Mouse (Mus musculus): ENCODE measurements around the gene Cacng7. TPM values are rescaled to one million over a fixed set of nuclear protein-coding genes. Genes with fewer than 3 reads are reported as not detected.

Cacng7 gene
- total and polyA plus RNA-seq, 3 experiments, result 0.04 to 0.11 TPM; not detected in 1

GRCm38 (mm10) chr7:3343861-3344260, 11.1 kb downstream of the Cacng7 start:
- Histone ChIP-seq H3K36me3 (ENCODE audit: control insufficient read depth in 1 of 2, insufficient read depth in 2 of 2, low read length in 2 of 2) (no peaks in the 10 kb centered on the region), H3K27ac (ENCODE audit: control insufficient read depth, low read depth, low read length) (no peak overlapping the region), H3K79me2 (ENCODE audit: control insufficient read depth, insufficient read depth, low read length, poor library complexity) (no peaks in the 10 kb centered on the region), H3K4me1 (ENCODE audit: control insufficient read depth in 1 of 2, insufficient read depth in 2 of 2, low read length in 2 of 2) (no peaks in the 10 kb centered on the region), H3K27me3 (ENCODE audit: control insufficient read depth in 1 of 2, insufficient read depth in 2 of 2, low read length in 2 of 2) (no peaks in the 10 kb centered on the region), H3K9me3 (replicated peaks; ENCODE audit: insufficient read depth, low read length) (no peaks in the 10 kb centered on the region), H3K9ac (ENCODE audit: control insufficient read depth, low read depth, low read length, poor library complexity, severe bottlenecking) (no peak overlapping the region), H3K4me3 (ENCODE audit: control insufficient read depth in 1 of 2, insufficient read depth in 1 of 2, low read depth in 2 of 2, low read length in 2 of 2) (no peak overlapping the region)
- no peak for DNase-seq (ENCODE audit: low read depth, low spot score)
- TF ChIP-seq GATA1 (IDR thresholded peaks at IDR 0.05; ENCODE audit: low read depth, low read length), result no peak
- no peak for TF ChIP-seq E2F4 (IDR thresholded peaks at IDR 0.05; ENCODE audit: borderline replicate concordance, low read depth, low read length)
- TF ChIP-seq MYB (IDR thresholded peaks at IDR 0.05; ENCODE audit: low read depth, low read length), result no peak
- TF ChIP-seq POLR2AphosphoS5 (IDR thresholded peaks at IDR 0.05; ENCODE audit: borderline replicate concordance, low read depth, low read length), result no peak

GRCm38 (mm10) chr7:3345301-3345700, 12.5 kb downstream of the Cacng7 start:
- no peaks in the 10 kb centered on the region for H3K4me1 ChIP-seq (ENCODE audit: control insufficient read depth in 1 of 2, insufficient read depth in 2 of 2, low read length in 2 of 2)
- no peak for TF ChIP-seq MEF2A (IDR thresholded peaks at IDR 0.05; ENCODE audit: extremely low read depth, insufficient replicate concordance, low read depth, low read length, poor library complexity, severe bottlenecking)
- TF ChIP-seq BHLHE40 (IDR thresholded peaks at IDR 0.05; ENCODE audit: borderline replicate concordance, low read depth, low read length), result no peak
- no peak for TF ChIP-seq E2F4 (IDR thresholded peaks at IDR 0.05; ENCODE audit: borderline replicate concordance, low read depth, low read length)
- TF ChIP-seq CHD2 (IDR thresholded peaks at IDR 0.05; ENCODE audit: low read length), result no peak
- no peak for TF ChIP-seq NRF1 (IDR thresholded peaks at IDR 0.05; ENCODE audit: insufficient read depth, low read depth, low read length, poor library complexity, severe bottlenecking)
- no peak for TF ChIP-seq UBTF (IDR thresholded peaks at IDR 0.05; ENCODE audit: borderline replicate concordance, insufficient read depth, low read depth, low read length)
- no peak for TF ChIP-seq RAD21 (IDR thresholded peaks at IDR 0.05; ENCODE audit: low read depth, low read length)
- no peak for TF ChIP-seq MAZ (IDR thresholded peaks at IDR 0.05; ENCODE audit: low read depth, low read length)
- TF ChIP-seq SIN3A (IDR thresholded peaks at IDR 0.05; ENCODE audit: low read length), result no peak
- no peak for TF ChIP-seq ZKSCAN1 (IDR thresholded peaks at IDR 0.05; ENCODE audit: low read depth, low read length)
- no peak for TF ChIP-seq USF1 (IDR thresholded peaks at IDR 0.05; ENCODE audit: low read depth, low read length)
- no peak for TF ChIP-seq GABPA (IDR thresholded peaks at IDR 0.05; ENCODE audit: low read depth, low read length)
- TF ChIP-seq GATA1 (IDR thresholded peaks at IDR 0.05; ENCODE audit: low read depth, low read length), result no peak
- no peak for TF ChIP-seq RCOR1 (IDR thresholded peaks at IDR 0.05; ENCODE audit: low read depth, low read length)
- no peak overlapping the region for H3K9ac ChIP-seq (ENCODE audit: control insufficient read depth, low read depth, low read length, poor library complexity, severe bottlenecking)
- no peak overlapping the region for H3K27ac ChIP-seq (ENCODE audit: control insufficient read depth, low read depth, low read length)
- H3K36me3 ChIP-seq (ENCODE audit: control insufficient read depth in 1 of 2, insufficient read depth in 2 of 2, low read length in 2 of 2), result no peaks in the 10 kb centered on the region
- no peaks in the 10 kb centered on the region; a peak in 1 of 4 replicates for H3K27me3 ChIP-seq (ENCODE audit: control insufficient read depth in 1 of 2, insufficient read depth in 2 of 2, low read length in 2 of 2)
- no peaks in the 10 kb centered on the region for H3K9me3 ChIP-seq (replicated peaks; ENCODE audit: insufficient read depth, low read length)
- no peak overlapping the region for H3K4me3 ChIP-seq (ENCODE audit: control insufficient read depth in 1 of 2, insufficient read depth in 1 of 2, low read depth in 2 of 2, low read length in 2 of 2)
- no peak for DNase-seq (ENCODE audit: low read depth, low spot score)
- no peaks in the 10 kb centered on the region for H3K79me2 ChIP-seq (ENCODE audit: control insufficient read depth, insufficient read depth, low read length, poor library complexity)

Measured in MEL (cell line).